8 mouse cellular contexts compared by ENCODE assay signal in the genomic region with DNA sequence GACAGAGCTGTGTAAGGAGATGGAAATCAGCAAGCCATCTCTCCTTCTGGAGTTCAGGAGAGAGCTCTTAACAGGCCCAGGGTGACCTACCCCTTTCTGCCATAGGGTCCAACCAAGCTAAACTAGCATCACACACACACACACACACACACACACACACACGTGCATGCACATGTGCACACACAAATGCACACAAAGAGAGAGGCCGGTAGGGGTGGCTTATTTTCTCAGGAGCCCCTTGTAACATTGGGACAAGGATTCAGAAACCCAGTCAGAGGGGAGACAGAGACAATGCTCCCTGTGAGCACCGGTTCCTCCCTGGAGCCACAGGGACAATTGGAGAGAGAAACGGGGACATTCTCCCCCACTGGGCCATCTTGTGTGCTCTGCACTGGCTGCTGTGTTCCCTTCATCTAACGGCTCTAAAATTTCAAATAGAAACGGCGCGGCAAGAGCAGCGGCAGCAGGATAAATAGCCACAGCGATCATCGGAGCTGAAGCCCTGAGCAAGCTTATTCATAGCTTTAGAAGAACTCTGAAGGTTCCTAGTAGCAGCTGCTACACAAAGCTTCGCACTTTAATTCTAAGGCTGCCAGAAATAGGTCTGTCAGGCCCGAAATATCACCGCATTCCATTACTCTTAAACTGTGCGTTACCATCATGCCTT. TPM values are rescaled to one million over a fixed set of nuclear protein-coding genes. Genes with fewer than 3 reads are reported as not detected.
DNase-seq lines count a peak whose midpoint lies in the region; ATAC-seq lines count a peak whose summit lies in the region.

No protein-coding gene starts in this region.

- no peaks in the 10 kb centered on the region for H3K36me3 ChIP-seq in lung, embryonic 16.5 days (ENCODE audit: control insufficient read depth, insufficient read depth, low read length)
- no peaks in the 10 kb centered on the region for H3K36me3 ChIP-seq in intestine, embryonic 16.5 days (ENCODE audit: control insufficient read depth, insufficient read depth, low read length)
- H3K36me3 ChIP-seq in stomach, embryonic 16.5 days (ENCODE audit: control insufficient read depth, insufficient read depth, low read length) = no peaks in the 10 kb centered on the region
- no peaks in the 10 kb centered on the region for H3K36me3 ChIP-seq in liver, embryonic 12.5 days

- peak overlapping the region; percentile 70 for H3K27ac ChIP-seq in lung, embryonic 16.5 days (ENCODE audit: low read length)
- peak overlapping the region; percentile 65 for H3K27ac ChIP-seq in intestine, embryonic 16.5 days (ENCODE audit: low read length)
- H3K27ac ChIP-seq in stomach, embryonic 16.5 days (ENCODE audit: low read length) = peak overlapping the region; percentile 77
- H3K27ac ChIP-seq in liver, embryonic 12.5 days = no peak overlapping the region

- ATAC-seq in cerebellum, adult (ENCODE audit: insufficient number of reproducible peaks, low FRiP score, low TSS enrichment) = no peak
- ATAC-seq in lung, embryonic 16.5 days (ENCODE audit: low read depth) = no peak
- no peak for ATAC-seq in intestine, embryonic 16.5 days
- ATAC-seq in stomach, embryonic 16.5 days (ENCODE audit: insufficient read depth, low FRiP score) = no peak
- ATAC-seq in liver, embryonic 12.5 days = no peak

- H3K27me3 ChIP-seq in lung, embryonic 16.5 days (ENCODE audit: control insufficient read depth, insufficient read depth, low read depth, low read length) = no peaks in the 10 kb centered on the region
- H3K27me3 ChIP-seq in intestine, embryonic 16.5 days (replicated peaks; ENCODE audit: control insufficient read depth, insufficient read depth, low read length) = no peaks in the 10 kb centered on the region
- no peaks in the 10 kb centered on the region for H3K27me3 ChIP-seq in stomach, embryonic 16.5 days (ENCODE audit: control insufficient read depth, insufficient read depth, low read length)
- peaks cover 39% of the 10 kb centered on the region for H3K27me3 ChIP-seq in liver, embryonic 12.5 days (replicated peaks)

- peak; percentile 62 for DNase-seq in cerebellum, adult 9-10 months
- no peak for DNase-seq in lung, postnatal 10 days
- no peak for DNase-seq in urinary bladder, adult 18-20 months (ENCODE audit: low spot score in 2 of 2)

- H3K4me3 ChIP-seq in lung, embryonic 16.5 days (ENCODE audit: low read length) = no peak overlapping the region
- H3K4me3 ChIP-seq in intestine, embryonic 16.5 days (ENCODE audit: low read length) = no peak overlapping the region
- no peak overlapping the region for H3K4me3 ChIP-seq in stomach, embryonic 16.5 days (replicated peaks; ENCODE audit: low read length)
- H3K4me3 ChIP-seq in liver, embryonic 12.5 days = no peak overlapping the region

- peak overlapping the region; percentile 23; the same call in 1 of the 2 replicates for H3K9ac ChIP-seq in lung, embryonic 16.5 days (ENCODE audit: low read length)
- H3K9ac ChIP-seq in intestine, embryonic 16.5 days (ENCODE audit: low read depth, low read length) = peak overlapping the region; percentile 51
- peak overlapping the region; percentile 58 for H3K9ac ChIP-seq in stomach, embryonic 16.5 days (ENCODE audit: low read length)
- H3K9ac ChIP-seq in liver, embryonic 12.5 days = no peak overlapping the region

- WGBS in lung, embryonic 16.5 days = 18% methylated on average over 15 of the region's 15 CpGs
- 31% methylated on average over 15 of the region's 15 CpGs for WGBS in intestine, embryonic 16.5 days
- WGBS in stomach, embryonic 16.5 days = 18% methylated on average over 15 of the region's 15 CpGs
- 44% methylated on average over 15 of the region's 15 CpGs for WGBS in liver, embryonic 12.5 days (ENCODE audit: insufficient replicate concordance)

- no peaks in the 10 kb centered on the region for H3K9me3 ChIP-seq in lung, embryonic 16.5 days (ENCODE audit: control insufficient read depth, low read length)
- H3K9me3 ChIP-seq in intestine, embryonic 16.5 days (ENCODE audit: control insufficient read depth, low read length) = no peaks in the 10 kb centered on the region
- no peaks in the 10 kb centered on the region for H3K9me3 ChIP-seq in stomach, embryonic 16.5 days (replicated peaks; ENCODE audit: control insufficient read depth, low read length)
- H3K9me3 ChIP-seq in liver, embryonic 12.5 days (replicated peaks) = peaks cover 3% of the 10 kb centered on the region; the same call in 1 of the 2 replicates

- peaks cover 17% of the 10 kb centered on the region for H3K4me1 ChIP-seq in lung, embryonic 16.5 days (replicated peaks; ENCODE audit: control insufficient read depth, insufficient read depth, low read length)
- H3K4me1 ChIP-seq in intestine, embryonic 16.5 days (ENCODE audit: control insufficient read depth, insufficient read depth, low read length) = peaks cover 20% of the 10 kb centered on the region
- H3K4me1 ChIP-seq in stomach, embryonic 16.5 days (ENCODE audit: control insufficient read depth, insufficient read depth, low read length) = peaks cover 15% of the 10 kb centered on the region
- H3K4me1 ChIP-seq in liver, embryonic 12.5 days = peaks cover 10% of the 10 kb centered on the region

- peak overlapping the region; percentile 47; the same call in 1 of the 2 replicates for H3K4me2 ChIP-seq in lung, embryonic 16.5 days (ENCODE audit: low read depth, low read length)
- 0 out of 2 replicates have a peak overlapping the region, but pooled peaks have one; percentile 48 for H3K4me2 ChIP-seq in intestine, embryonic 16.5 days (ENCODE audit: low read depth, low read length)
- peak overlapping the region; percentile 44; the same call in 1 of the 2 replicates for H3K4me2 ChIP-seq in stomach, embryonic 16.5 days (ENCODE audit: low read depth, low read length)
- no peak overlapping the region for H3K4me2 ChIP-seq in liver, embryonic 12.5 days

RNA-seq across cellular contexts. Expression of gene Ctdsp2, which starts 21.7 kb away (rescaled TPM):
- 66.2 and 72.0 TPM in 2 replicates for polyA plus RNA-seq in lung, embryonic 16.5 days (2015; fragmentation: Nextera tagmentation; extraction: Ambion mirVana)
- polyA plus RNA-seq in intestine, embryonic 16.5 days (2015; fragmentation: Nextera tagmentation; extraction: Ambion mirVana) = 41.2 and 44.0 TPM in 2 replicates
- 49.4 and 53.4 TPM in 2 replicates for polyA plus RNA-seq in stomach, embryonic 16.5 days (2015; fragmentation: Nextera tagmentation; extraction: Ambion mirVana)
- polyA plus RNA-seq in liver, embryonic 12.5 days (2016; fragmentation: Nextera tagmentation; extraction: Ambion mirVana) = 22.2 and 24.0 TPM in 2 replicates

RNA-seq across cellular contexts. Expression of gene Avil, which starts 43.7 kb away (rescaled TPM):
- polyA plus RNA-seq in lung, embryonic 16.5 days (2015; fragmentation: Nextera tagmentation; extraction: Ambion mirVana) = 0.20 and 0.33 TPM in 2 replicates
- 0.21 and 0.28 TPM in 2 replicates for polyA plus RNA-seq in intestine, embryonic 16.5 days (2015; fragmentation: Nextera tagmentation; extraction: Ambion mirVana)
- 1.0 and 1.9 TPM in 2 replicates for polyA plus RNA-seq in stomach, embryonic 16.5 days (2015; fragmentation: Nextera tagmentation; extraction: Ambion mirVana)
- polyA plus RNA-seq in liver, embryonic 12.5 days (2016; fragmentation: Nextera tagmentation; extraction: Ambion mirVana) = 0.18 and 0.19 TPM in 2 replicates

RNA-seq across cellular contexts. Expression of gene Atp23, which starts 55.7 kb away (rescaled TPM):
- 13.8 and 14.0 TPM in 2 replicates for polyA plus RNA-seq in lung, embryonic 16.5 days (2015; fragmentation: Nextera tagmentation; extraction: Ambion mirVana)
- 14.8 and 15.3 TPM in 2 replicates for polyA plus RNA-seq in intestine, embryonic 16.5 days (2015; fragmentation: Nextera tagmentation; extraction: Ambion mirVana)
- 11.7 and 12.0 TPM in 2 replicates for polyA plus RNA-seq in stomach, embryonic 16.5 days (2015; fragmentation: Nextera tagmentation; extraction: Ambion mirVana)
- polyA plus RNA-seq in liver, embryonic 12.5 days (2016; fragmentation: Nextera tagmentation; extraction: Ambion mirVana) = 13.9 and 14.4 TPM in 2 replicates
